In genomic region chr5:88721003-88721475, GRCm38 (mm10) we compare ENCODE assay signal across 8 mouse cellular contexts. TPM values are rescaled to one million over a fixed set of nuclear protein-coding genes. Genes with fewer than 3 reads are reported as not detected.
A peak's percentile ranks its signal among the peaks of the same experiment; 100 is the strongest.
DNase-seq lines count a peak whose midpoint lies in the region; ATAC-seq and TF ChIP-seq lines count a peak whose summit lies in the region.

No protein-coding gene starts in this region.

- WGBS in heart, adult 2 months: under 1% methylated on average over 37 of the region's 38 CpGs
- WGBS in forebrain, embryonic 10.5 days: under 1% methylated on average over 38 of the region's 38 CpGs
- WGBS in liver, embryonic 11.5 days: 1% methylated on average over 38 of the region's 38 CpGs

- peak overlapping the region; percentile 93 for H3K4me2 ChIP-seq in liver, embryonic 11.5 days

- peaks cover 40% of the 10 kb centered on the region for H3K79me3 ChIP-seq in C2C12 (ENCODE audit: low read depth)

- H3K9ac ChIP-seq in heart, adult 2 months (ENCODE audit: low read depth, low read length): peak overlapping the region; percentile 94
- H3K9ac ChIP-seq in liver, embryonic 11.5 days (ENCODE audit: low read depth, low read length): peak overlapping the region; percentile 94

- no peaks in the 10 kb centered on the region for H3K27me3 ChIP-seq in heart, adult 2 months (ENCODE audit: control insufficient read depth, insufficient read depth, low read length)
- H3K27me3 ChIP-seq in C2C12 (ENCODE audit: control insufficient read depth, insufficient read depth, insufficient read length): no peaks in the 10 kb centered on the region
- H3K27me3 ChIP-seq in forebrain, embryonic 10.5 days (ENCODE audit: poor library complexity, severe bottlenecking): no peaks in the 10 kb centered on the region
- H3K27me3 ChIP-seq in liver, embryonic 11.5 days (replicated peaks; ENCODE audit: control insufficient read depth, insufficient read depth, low read length): no peaks in the 10 kb centered on the region

- H3ac ChIP-seq in C2C12 (ENCODE audit: control insufficient read depth, insufficient read length, low read depth): peak overlapping the region; percentile 99

- TF ChIP-seq EP300 in heart, adult 2 months (IDR thresholded peaks at IDR 0.05; ENCODE audit: insufficient read depth, low read depth, low read length): no peak

- peak; percentile 42 for ATAC-seq in liver, embryonic 11.5 days (replicated peaks; ENCODE audit: low FRiP score)

- DNase-seq in heart, adult 2 months: no peak
- DNase-seq in heart, adult 11 months: no peak
- DNase-seq in forebrain, embryonic 10.5 days (ENCODE audit: extremely low spot score, low spot score): no peak
- no peak for DNase-seq in liver, embryonic 11.5 days (ENCODE audit: low spot score)
- no peak for DNase-seq in adrenal gland, postnatal 25 days
- no peak for DNase-seq in spleen, adult 18-20 months
- DNase-seq in adrenal gland, postnatal 14 days: no peak

- TF ChIP-seq POLR2A in heart, adult 2 months (IDR thresholded peaks at IDR 0.05; ENCODE audit: insufficient read depth, low read depth, low read length): no peak

- no peak for TF ChIP-seq CTCF in heart, adult 2 months (IDR thresholded peaks at IDR 0.05)
- TF ChIP-seq CTCF in C2C12 (IDR thresholded peaks at IDR 0.05; ENCODE audit: control insufficient read depth, insufficient read depth, insufficient read length): no peak

- intact Hi-C loops in heart, adult 2 months (cut with DNase I): loop anchor here (2.0 kb wide), 2 partner anchors 44 to 156 kb away; partner anchors contain the start of genes Grsf1 and Rufy3

- H3K36me3 ChIP-seq in heart, adult 2 months (ENCODE audit: control insufficient read depth, insufficient read depth, low read length): peaks cover 15% of the 10 kb centered on the region
- H3K36me3 ChIP-seq in C2C12 (ENCODE audit: control insufficient read depth, insufficient read depth): peaks cover 3% of the 10 kb centered on the region
- H3K36me3 ChIP-seq in forebrain, embryonic 10.5 days (replicated peaks): peaks cover 13% of the 10 kb centered on the region
- H3K36me3 ChIP-seq in liver, embryonic 11.5 days (ENCODE audit: control insufficient read depth, insufficient read depth, low read length): no peaks in the 10 kb centered on the region; the same call in 1 of the 2 replicates

- peaks cover 9% of the 10 kb centered on the region for H3K4me1 ChIP-seq in heart, adult 2 months (ENCODE audit: control insufficient read depth, insufficient read depth, low read length)
- peaks cover 29% of the 10 kb centered on the region for H3K4me1 ChIP-seq in forebrain, embryonic 10.5 days
- peaks cover 26% of the 10 kb centered on the region for H3K4me1 ChIP-seq in liver, embryonic 11.5 days (replicated peaks; ENCODE audit: control insufficient read depth, insufficient read depth, low read length)

- H3K27ac ChIP-seq in heart, adult 2 months: peak overlapping the region; percentile 92
- H3K27ac ChIP-seq in forebrain, embryonic 10.5 days: peak overlapping the region; percentile 96
- peak overlapping the region; percentile 94 for H3K27ac ChIP-seq in liver, embryonic 11.5 days (ENCODE audit: low read depth, low read length)

- H3K4me3 ChIP-seq in heart, adult 2 months: peak overlapping the region; percentile 95
- peak overlapping the region; percentile 86 for H3K4me3 ChIP-seq in C2C12 (ENCODE audit: insufficient read depth, poor library complexity, severe bottlenecking)
- H3K4me3 ChIP-seq in forebrain, embryonic 10.5 days: peak overlapping the region; percentile 95
- H3K4me3 ChIP-seq in liver, embryonic 11.5 days (ENCODE audit: low read depth, low read length): peak overlapping the region; percentile 99

- no peaks in the 10 kb centered on the region for H3K9me3 ChIP-seq in forebrain, embryonic 10.5 days
- no peaks in the 10 kb centered on the region for H3K9me3 ChIP-seq in liver, embryonic 11.5 days (ENCODE audit: control insufficient read depth, low read length)

- H3K79me2 ChIP-seq in heart, adult 2 months (replicated peaks; ENCODE audit: control insufficient read depth, insufficient read depth, low read length): peaks cover 10% of the 10 kb centered on the region
- H3K79me2 ChIP-seq in C2C12 (ENCODE audit: control insufficient read depth, insufficient read depth): peaks cover 54% of the 10 kb centered on the region

TF ChIP-seq in C2C12, 6 proteins besides CTCF, POLR2A, EP300 and RAD21:
- TF ChIP-seq USF1 (IDR thresholded peaks at IDR 0.05; ENCODE audit: low read depth) (no peak), MYOD1 (IDR thresholded peaks at IDR 0.05; ENCODE audit: control insufficient read depth, insufficient read length, low read depth) (no peak), FOSL1 (IDR thresholded peaks at IDR 0.05; ENCODE audit: insufficient read depth, low read length, poor library complexity, severe bottlenecking) (no peak), MAX (IDR thresholded peaks at IDR 0.05) (no peak), CEBPB (IDR thresholded peaks at IDR 0.05; ENCODE audit: low read depth) (no peak), MYOG (IDR thresholded peaks at IDR 0.05; ENCODE audit: control insufficient read depth, extremely low read depth, insufficient read length) (no peak)

RNA-seq across cellular contexts. Expression of gene Mob1b, which starts 0.4 kb away (rescaled TPM):
- total RNA-seq in heart, adult 2 months (2021): 10 to 100 TPM; 18.1 to 23.0 TPM
- polyA plus RNA-seq in heart, adult 2 months (2012; rRNA removed): 4.6 and 11.9 TPM in 2 replicates
- 5.5 TPM for polyA plus RNA-seq in C2C12 (2012; fragmentation: generic; extraction: Trizol)
- polyA plus RNA-seq in forebrain, embryonic 10.5 days (2016; fragmentation: Nextera tagmentation; extraction: Ambion mirVana): 14.1 and 14.9 TPM in 2 replicates
- 16.0 TPM in 2 replicates for polyA plus RNA-seq in liver, embryonic 11.5 days (2014; fragmentation: Nextera tagmentation; extraction: Ambion mirVana)
- total RNA-seq in adrenal gland, postnatal 25 days (2021): 39.0 and 43.1 TPM in 2 replicates
- total RNA-seq in adrenal gland, postnatal 14 days (2021): 32.4 and 36.4 TPM in 2 replicates

RNA-seq across cellular contexts. Expression of gene Dck, which starts 43.8 kb away (rescaled TPM):
- total RNA-seq in heart, adult 2 months (2021): 1 to 10 TPM; 2.3 to 2.5 TPM
- polyA plus RNA-seq in heart, adult 2 months (2012; rRNA removed): 1.6 and 3.0 TPM in 2 replicates
- 14.1 TPM for polyA plus RNA-seq in C2C12 (2012; fragmentation: generic; extraction: Trizol)
- 122 and 127 TPM in 2 replicates for polyA plus RNA-seq in forebrain, embryonic 10.5 days (2016; fragmentation: Nextera tagmentation; extraction: Ambion mirVana)
- polyA plus RNA-seq in liver, embryonic 11.5 days (2014; fragmentation: Nextera tagmentation; extraction: Ambion mirVana): 87.7 and 98.8 TPM in 2 replicates
- 4.6 and 6.7 TPM in 2 replicates for total RNA-seq in adrenal gland, postnatal 25 days (2021)
- 8.3 and 8.5 TPM in 2 replicates for total RNA-seq in adrenal gland, postnatal 14 days (2021)

RNA-seq across cellular contexts. Expression of gene Grsf1, which starts 45.1 kb away (rescaled TPM):
- 100 to 1,000 TPM; 187 to 211 TPM for total RNA-seq in heart, adult 2 months (2021)
- 63.6 and 111 TPM in 2 replicates for polyA plus RNA-seq in heart, adult 2 months (2012; rRNA removed)
- 30.2 TPM for polyA plus RNA-seq in C2C12 (2012; fragmentation: generic; extraction: Trizol)
- 79.7 and 82.4 TPM in 2 replicates for polyA plus RNA-seq in forebrain, embryonic 10.5 days (2016; fragmentation: Nextera tagmentation; extraction: Ambion mirVana)
- 53.8 and 62.2 TPM in 2 replicates for polyA plus RNA-seq in liver, embryonic 11.5 days (2014; fragmentation: Nextera tagmentation; extraction: Ambion mirVana)
- total RNA-seq in adrenal gland, postnatal 25 days (2021): 134 and 146 TPM in 2 replicates
- total RNA-seq in adrenal gland, postnatal 14 days (2021): 151 and 153 TPM in 2 replicates
